In the genomic region with DNA sequence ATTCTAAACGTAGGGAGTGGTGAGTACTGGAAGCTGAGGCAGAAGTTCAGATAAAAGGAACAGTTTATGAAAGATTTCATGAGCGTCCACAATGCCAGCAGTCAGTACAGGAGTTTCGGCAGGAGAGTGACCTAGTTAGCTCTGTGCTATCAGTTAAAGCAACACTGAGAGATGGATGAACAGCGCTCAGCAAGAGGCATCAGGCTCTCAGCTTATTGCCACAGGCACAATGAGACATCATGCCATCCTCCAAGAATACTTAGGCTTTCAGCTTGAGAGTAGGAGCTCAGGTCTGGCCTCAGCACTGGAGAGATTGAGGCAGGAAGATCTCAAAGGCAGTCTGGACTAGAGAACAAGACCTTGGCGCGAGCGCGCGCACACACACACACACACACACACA, we compare ENCODE assay signal across 27 mouse cellular contexts.
DNase-seq lines count a peak whose midpoint lies in the region; ATAC-seq lines count a peak whose summit lies in the region.
"Had no signal": no experiment of that assay in that cellular context is flagged by ENCODE, and none has a peak within 500 bp of the region (broad histone marks: within the 10 kb centered on the region; RNA-seq: fewer than 3 reads in every experiment).

No protein-coding gene starts in this region.

- 0 out of 2 replicates have a peak, but pooled peaks have one; percentile 19 for ATAC-seq in midbrain, embryonic 16.5 days
- ATAC-seq in midbrain, embryonic 11.5 days (ENCODE audit: low FRiP score) = no peak
- ATAC-seq: activated CD4-positive, CD25-positive, alpha-beta regulatory T cell, adult 4 months; forebrain, embryonic 16.5 days; hindbrain, embryonic 16.5 days; liver, embryonic 12.5 days; liver, postnatal 0 days; midbrain, embryonic 13.5 days had no signal

- peaks cover 6% of the 10 kb centered on the region for H3K4me1 ChIP-seq in midbrain, embryonic 16.5 days (ENCODE audit: control insufficient read depth, insufficient read depth, low read length)
- 0 out of 2 replicates have a peak, but pooled peaks cover 2% of the 10 kb centered on the region for H3K4me1 ChIP-seq in midbrain, embryonic 11.5 days (ENCODE audit: control insufficient read depth, insufficient read depth, low read length)

- DNase-seq in adrenal gland, postnatal 14 days = peak; percentile 14
- no peak for DNase-seq in adrenal gland, postnatal 4 days (ENCODE audit: low spot score in 2 of 2)
- DNase-seq in midbrain, embryonic 11.5 days (ENCODE audit: low spot score, missing footprints) = no peak
- peak; percentile 32 for DNase-seq in ES-CJ7 (ENCODE audit: low read depth, low spot score)
- DNase-seq in lung, postnatal 10 days = no peak
- no peak for DNase-seq in Muller cell, postnatal 12 days (ENCODE audit: inconsistent ontology term)
- DNase-seq: adrenal gland, postnatal 10 days; cerebellum, adult 11 months; cerebellum, adult 9-10 months; gastrocnemius, postnatal 10 days; kidney, adult 18-20 months; kidney, postnatal 25 days; liver, postnatal 0 days; lung, postnatal 4 days; thymus, adult 2 months; thymus, postnatal 36 days had no signal

- H3K27me3 ChIP-seq in midbrain, embryonic 16.5 days (ENCODE audit: control insufficient read depth, insufficient read depth, low read depth, low read length) = no peaks in the 10 kb centered on the region
- H3K27me3 ChIP-seq in midbrain, embryonic 11.5 days (ENCODE audit: control insufficient read depth, insufficient read depth, low read length) = no peaks in the 10 kb centered on the region
- H3K27me3 ChIP-seq: heart, embryonic 15.5 days; kidney, embryonic 15.5 days; liver, embryonic 12.5 days; megakaryocyte, embryonic 14.5 days; midbrain, embryonic 13.5 days had no signal

- H3K27ac ChIP-seq in midbrain, embryonic 16.5 days (ENCODE audit: low read length) = no peak overlapping the region
- H3K27ac ChIP-seq in midbrain, embryonic 11.5 days (ENCODE audit: low read depth, low read length) = no peak overlapping the region
- H3K27ac ChIP-seq: kidney, embryonic 15.5 days; left cerebral cortex, adult 2 months; liver, embryonic 12.5 days; midbrain, embryonic 13.5 days had no signal

- H3K9ac ChIP-seq in midbrain, embryonic 16.5 days (ENCODE audit: low read depth, low read length) = no peak overlapping the region
- H3K9ac ChIP-seq in midbrain, embryonic 11.5 days (ENCODE audit: low read length) = no peak overlapping the region
- H3K9ac ChIP-seq: heart, embryonic 15.5 days; kidney, embryonic 15.5 days; liver, embryonic 12.5 days; liver, postnatal 0 days; midbrain, embryonic 13.5 days had no signal

- 91% methylated on average over 9 of the region's 9 CpGs for WGBS in midbrain, embryonic 16.5 days
- 96% methylated on average over 9 of the region's 9 CpGs for WGBS in midbrain, embryonic 11.5 days

- H3K4me2 ChIP-seq in midbrain, embryonic 16.5 days (ENCODE audit: low read length) = no peak overlapping the region
- no peak overlapping the region for H3K4me2 ChIP-seq in midbrain, embryonic 11.5 days
- H3K4me2 ChIP-seq: heart, embryonic 15.5 days; kidney, embryonic 15.5 days; liver, embryonic 12.5 days; midbrain, embryonic 13.5 days had no signal

- H3K36me3 ChIP-seq in midbrain, embryonic 16.5 days (ENCODE audit: control insufficient read depth, insufficient read depth, low read length) = no peaks in the 10 kb centered on the region
- H3K36me3 ChIP-seq in midbrain, embryonic 11.5 days (ENCODE audit: control insufficient read depth, insufficient read depth, low read length) = no peaks in the 10 kb centered on the region
- H3K36me3 ChIP-seq: heart, embryonic 15.5 days; kidney, embryonic 15.5 days; liver, embryonic 12.5 days; midbrain, embryonic 13.5 days had no signal

- no peaks in the 10 kb centered on the region for H3K9me3 ChIP-seq in midbrain, embryonic 16.5 days (replicated peaks; ENCODE audit: control insufficient read depth, low read length, poor library complexity, severe bottlenecking)
- H3K9me3 ChIP-seq in midbrain, embryonic 11.5 days (ENCODE audit: control insufficient read depth, low read length) = no peaks in the 10 kb centered on the region
- H3K9me3 ChIP-seq: heart, embryonic 15.5 days; kidney, embryonic 15.5 days; liver, embryonic 12.5 days; megakaryocyte, embryonic 14.5 days; midbrain, embryonic 13.5 days had no signal

- H3K4me3 ChIP-seq in midbrain, embryonic 16.5 days (ENCODE audit: low read depth, low read length) = no peak overlapping the region
- no peak overlapping the region for H3K4me3 ChIP-seq in midbrain, embryonic 11.5 days (ENCODE audit: low read depth, low read length)
- H3K4me3 ChIP-seq: erythroblast, embryonic 14.5 days; heart, embryonic 15.5 days; kidney, embryonic 15.5 days; left cerebral cortex, adult 2 months; liver, embryonic 12.5 days; megakaryocyte, embryonic 14.5 days; midbrain, embryonic 13.5 days had no signal

Comparison
In these comparisons a context has a peak if more than half of its experiments do, and no peak if none do; other contexts are left out.
1. DNase-seq: peak in adrenal gland, postnatal 14 days (single experiment) and ES-CJ7 (single experiment); none in adrenal gland, postnatal 4 days (0 of 2), midbrain, embryonic 11.5 days (single experiment), lung, postnatal 10 days (single experiment) and Muller cell, postnatal 12 days (single experiment).